Mouse (Mus musculus) adrenal gland, postnatal 14 days (tissue): ENCODE results near the gene Fzr1. TPM values are rescaled to one million over a fixed set of nuclear protein-coding genes. Genes with fewer than 3 reads are reported as not detected.

Experiments used
- DNase-seq: peaks from one replicate; pipeline ENCODE4 v3.0.0; 2021; ENCODE audit warnings: mixed read lengths
- total RNA-seq: library from RNA; stranded (reverse); gene quantifications from 2 replicates; pipeline ENCODE4 v1.2.3, GENCODE M21; 2021

The Fzr1 gene
- total RNA-seq, 1 experiment from 2014 or later, result 40.5 TPM

- DNase-seq, result no peak
Observed at GRCm38 (mm10) chr10:81402227-81402765, 24.0 kb upstream of the Fzr1 start.

- DNase-seq, result peak; percentile 74
Observed at GRCm38 (mm10) chr10:81401521-81402226, 23.4 kb upstream of the Fzr1 start.

GRCm38 (mm10) chr10:81401205-81401520 lies 22.8 kb upstream of the Fzr1 start:
- DNase-seq, result no peak

- no peak for DNase-seq
Observed at GRCm38 (mm10) chr10:81400371-81401204, 22.3 kb upstream of the Fzr1 start.

GRCm38 (mm10) chr10:81399798-81400308 lies 21.5 kb upstream of the Fzr1 start:
- no peak for DNase-seq

- DNase-seq, result no peak
Observed at GRCm38 (mm10) chr10:81399296-81399695, 21.0 kb upstream of the Fzr1 start.

GRCm38 (mm10) chr10:81396749-81397148 lies 18.4 kb upstream of the Fzr1 start:
- no peak for DNase-seq

GRCm38 (mm10) chr10:81395865-81396264 lies 17.5 kb upstream of the Fzr1 start:
- no peak for DNase-seq

GRCm38 (mm10) chr10:81395127-81395526 lies 16.8 kb upstream of the Fzr1 start:
- peak; percentile 79 for DNase-seq

GRCm38 (mm10) chr10:81393456-81394063 lies 15.2 kb upstream of the Fzr1 start:
- DNase-seq, result peak; percentile 38

- no peak for DNase-seq
Observed at GRCm38 (mm10) chr10:81392781-81393185, 14.5 kb upstream of the Fzr1 start, which contains the start of gene Smim24. Gene Smim24 (plus strand): TSS chr10:81393051.

- no peak for DNase-seq
Observed at GRCm38 (mm10) chr10:81392270-81392669, 14.0 kb upstream of the Fzr1 start.

- DNase-seq, result peak; percentile 45
Observed at GRCm38 (mm10) chr10:81390678-81390965, 12.3 kb upstream of the Fzr1 start.

GRCm38 (mm10) chr10:81389801-81390677 lies 11.7 kb upstream of the Fzr1 start:
- peak; percentile 89 for DNase-seq

GRCm38 (mm10) chr10:81389373-81389772 lies 11.1 kb upstream of the Fzr1 start:
- peak; percentile 78 for DNase-seq

GRCm38 (mm10) chr10:81388505-81389055 lies 10.3 kb upstream of the Fzr1 start, which contains the start of gene Gm48552:
Gene Gm48552 (plus strand): TSS chr10:81389005.
- DNase-seq, result no peak

- no peak for DNase-seq
Observed at GRCm38 (mm10) chr10:81387716-81388115, 9.4 kb upstream of the Fzr1 start.

- no peak for DNase-seq
Observed at GRCm38 (mm10) chr10:81385603-81386306, 7.4 kb upstream of the Fzr1 start.

GRCm38 (mm10) chr10:81384605-81384982 lies 6.3 kb upstream of the Fzr1 start:
- DNase-seq, result no peak

- peak; percentile 99 for DNase-seq
Observed at GRCm38 (mm10) chr10:81383802-81384604, 5.7 kb upstream of the Fzr1 start, which contains the start of the genes Dohh and Gm48551. Gene Dohh (plus strand): TSS chr10:81384428. Gene Gm48551 (plus strand): TSS chr10:81384466.
